Mouse (Mus musculus) MEL (cell line): ENCODE results near the gene Tpd52l2. TPM values are rescaled to one million over a fixed set of nuclear protein-coding genes. Genes with fewer than 3 reads are reported as not detected.

ENCODE experiments used
- DNase-seq: peaks from one replicate; pipeline ENCODE4 v3.0.0; 2011; ENCODE audit warnings: low read depth, low spot score
- H3K27ac ChIP-seq: 2 replicates; pipeline ENCODE4 v1.5.1; 2012; ENCODE audit warnings: low read depth, mild to moderate bottlenecking, control low read depth, low read length, moderate library complexity; ENCODE audit not compliant: control insufficient read depth
- H3K27me3 ChIP-seq, 2 experiments: fragments of 150-350 bp in 1 of 2; sonication (generic) in 1 of 2; 2 replicates each; pipeline ENCODE4 v1.6.1; 2012; ENCODE audit warnings: low read length in 2 of 2, mild to moderate bottlenecking in 2 of 2, improper control_type of control experiment in 1 of 2, moderate library complexity in 1 of 2; ENCODE audit not compliant: insufficient read depth in 2 of 2, control insufficient read depth in 1 of 2
- H3K36me3 ChIP-seq, 2 experiments: 2 replicates each; pipeline ENCODE4 v1.6.1; 2012 to 2014; ENCODE audit warnings: low read length in 2 of 2, improper control_type of control experiment in 1 of 2, inconsistent platforms in 1 of 2, mild to moderate bottlenecking in 1 of 2; ENCODE audit not compliant: insufficient read depth in 2 of 2, control insufficient read depth in 1 of 2
- H3K4me1 ChIP-seq, 2 experiments: fragments of 150-350 bp in 1 of 2; sonication (generic) in 1 of 2; 2 replicates each; pipeline ENCODE4 v1.6.1; 2012; ENCODE audit warnings: low read length in 2 of 2, improper control_type of control experiment in 1 of 2, mild to moderate bottlenecking in 1 of 2; ENCODE audit not compliant: insufficient read depth in 2 of 2, control insufficient read depth in 1 of 2
- H3K4me3 ChIP-seq, 2 experiments: fragments of 150-350 bp in 1 of 2; sonication (generic) in 1 of 2; 2 replicates each; pipeline ENCODE4 v1.5.1; 2012; ENCODE audit warnings: low read depth in 2 of 2, low read length in 2 of 2, mild to moderate bottlenecking in 2 of 2, moderate library complexity in 2 of 2, control low read depth in 1 of 2, improper control_type of control experiment in 1 of 2; ENCODE audit not compliant: control insufficient read depth in 1 of 2, insufficient read depth in 1 of 2
- H3K79me2 ChIP-seq: 2 replicates; pipeline ENCODE4 v1.6.1; 2012; ENCODE audit warnings: mild to moderate bottlenecking, low read length, moderate library complexity; ENCODE audit not compliant: control insufficient read depth, poor library complexity, insufficient read depth
- H3K9ac ChIP-seq: 2 replicates; pipeline ENCODE4 v1.6.1; 2012; ENCODE audit warnings: low read depth, mild to moderate bottlenecking, control low read depth, low read length, moderate library complexity; ENCODE audit not compliant: control insufficient read depth, poor library complexity, severe bottlenecking
- H3K9me3 ChIP-seq: fragments of 150-350 bp; sonication (generic); replicated peaks from 2 replicates; pipeline ENCODE4 v1.6.1; 2012; ENCODE audit warnings: mild to moderate bottlenecking, low read length, improper control_type of control experiment, moderate library complexity; ENCODE audit not compliant: insufficient read depth
- BHLHE40 ChIP-seq: IDR thresholded peaks from 2 replicates; pipeline ENCODE4 v1.6.1; 2012; ENCODE audit warnings: low read depth, mild to moderate bottlenecking, inconsistent platforms, low read length, improper control_type of control experiment, borderline replicate concordance
- CHD1 ChIP-seq: IDR thresholded peaks from 2 replicates; pipeline ENCODE4 v1.6.1; 2012; ENCODE audit warnings: low read depth, mild to moderate bottlenecking, inconsistent platforms, low read length, improper control_type of control experiment
- CHD2 ChIP-seq: IDR thresholded peaks from 2 replicates; pipeline ENCODE4 v1.6.1; 2011; ENCODE audit warnings: low read length, improper control_type of control experiment
- CTCF ChIP-seq, 3 experiments: IDR thresholded peaks in 2 of 3; conservative IDR thresholded peaks in 1 of 3; 2 replicates each; pipeline ENCODE4 v1.5.1; 2011 to 2012; ENCODE audit warnings: low read length in 3 of 3, low read depth in 2 of 3, mild to moderate bottlenecking in 2 of 3, improper control_type of control experiment in 1 of 3, inconsistent platforms in 1 of 3, mixed read lengths in 1 of 3, moderate library complexity in 1 of 3; ENCODE audit not compliant: control insufficient read depth in 1 of 3, insufficient read depth in 1 of 3, poor library complexity in 1 of 3, severe bottlenecking in 1 of 3
- E2F4 ChIP-seq: IDR thresholded peaks from 2 replicates; pipeline ENCODE4 v1.6.1; 2011; ENCODE audit warnings: low read depth, low read length, improper control_type of control experiment, borderline replicate concordance
- EP300 ChIP-seq, 2 experiments: IDR thresholded peaks; 2 replicates each; pipeline ENCODE4 v1.6.1; 2011; ENCODE audit warnings: improper control_type of control experiment in 2 of 2, low read length in 2 of 2, low read depth in 1 of 2, mild to moderate bottlenecking in 1 of 2
- GABPA ChIP-seq: IDR thresholded peaks from 2 replicates; pipeline ENCODE4 v1.6.1; 2012; ENCODE audit warnings: low read depth, mild to moderate bottlenecking, inconsistent platforms, low read length, improper control_type of control experiment, moderate library complexity
- GATA1 ChIP-seq: IDR thresholded peaks from 2 replicates; pipeline ENCODE4 v1.6.1; 2011; ENCODE audit warnings: low read depth, low read length, improper control_type of control experiment
- HCFC1 ChIP-seq: IDR thresholded peaks from 2 replicates; pipeline ENCODE4 v1.6.1; 2012; ENCODE audit warnings: low read depth, mild to moderate bottlenecking, inconsistent platforms, low read length, improper control_type of control experiment, moderate library complexity
- JUND ChIP-seq: IDR thresholded peaks from 2 replicates; pipeline ENCODE4 v1.6.1; 2011; ENCODE audit warnings: low read depth, mild to moderate bottlenecking, improper control_type of control experiment, low read length
- KAT2A ChIP-seq: conservative IDR thresholded peaks from 2 replicates; pipeline ENCODE4 v1.6.1; 2012; ENCODE audit warnings: low read depth, low read length, improper control_type of control experiment, inconsistent platforms
- MAFK ChIP-seq: IDR thresholded peaks from 2 replicates; pipeline ENCODE4 v1.6.1; 2011; ENCODE audit warnings: low read depth, mild to moderate bottlenecking, low read length, improper control_type of control experiment, borderline replicate concordance
- MAX ChIP-seq: IDR thresholded peaks from 2 replicates; pipeline ENCODE4 v1.6.1; 2011; ENCODE audit warnings: low read length, improper control_type of control experiment
- MAZ ChIP-seq: IDR thresholded peaks from 2 replicates; pipeline ENCODE4 v1.6.1; 2012; ENCODE audit warnings: low read depth, mild to moderate bottlenecking, inconsistent platforms, low read length, improper control_type of control experiment
- MEF2A ChIP-seq: IDR thresholded peaks from 2 replicates; pipeline ENCODE4 v1.6.1; 2014; ENCODE audit warnings: low read depth, mild to moderate bottlenecking, inconsistent platforms, low read length, improper control_type of control experiment; ENCODE audit not compliant: poor library complexity, insufficient replicate concordance, severe bottlenecking; ENCODE audit errors: extremely low read depth
- MXI1 ChIP-seq: IDR thresholded peaks from 2 replicates; pipeline ENCODE4 v1.6.1; 2011; ENCODE audit warnings: mild to moderate bottlenecking, low read depth, low read length, improper control_type of control experiment
- MYB ChIP-seq: IDR thresholded peaks from 2 replicates; pipeline ENCODE4 v1.6.1; 2011; ENCODE audit warnings: mild to moderate bottlenecking, low read depth, low read length, improper control_type of control experiment
- MYC ChIP-seq: IDR thresholded peaks from 2 replicates; pipeline ENCODE4 v1.6.1; 2011; ENCODE audit warnings: low read depth, mild to moderate bottlenecking, low read length, improper control_type of control experiment, moderate library complexity
- NELFE ChIP-seq: IDR thresholded peaks from 2 replicates; pipeline ENCODE4 v1.6.1; 2011; ENCODE audit warnings: low read depth, low read length, improper control_type of control experiment
- NRF1 ChIP-seq: IDR thresholded peaks from 2 replicates; pipeline ENCODE4 v1.6.1; 2014; ENCODE audit warnings: low read depth, mild to moderate bottlenecking, inconsistent platforms, low read length, improper control_type of control experiment, moderate library complexity; ENCODE audit not compliant: poor library complexity, insufficient read depth, severe bottlenecking
- POLR2A ChIP-seq, 2 experiments: IDR thresholded peaks; 2 replicates each; pipeline ENCODE4 v1.6.1; 2011 to 2012; ENCODE audit warnings: low read length in 2 of 2, mild to moderate bottlenecking in 2 of 2, control low read depth in 1 of 2, improper control_type of control experiment in 1 of 2, low read depth in 1 of 2, moderate library complexity in 1 of 2; ENCODE audit not compliant: control insufficient read depth in 1 of 2, insufficient read depth in 1 of 2, poor library complexity in 1 of 2
- POLR2AphosphoS2 ChIP-seq: IDR thresholded peaks from 2 replicates; pipeline ENCODE4 v1.6.1; 2011; ENCODE audit warnings: low read length, improper control_type of control experiment
- RAD21 ChIP-seq: IDR thresholded peaks from 2 replicates; pipeline ENCODE4 v1.6.1; 2011; ENCODE audit warnings: mild to moderate bottlenecking, low read depth, low read length, improper control_type of control experiment
- RCOR1 ChIP-seq: IDR thresholded peaks from 2 replicates; pipeline ENCODE4 v1.6.1; 2012; ENCODE audit warnings: low read depth, mild to moderate bottlenecking, inconsistent platforms, low read length, improper control_type of control experiment
- SIN3A ChIP-seq: IDR thresholded peaks from 2 replicates; pipeline ENCODE4 v1.6.1; 2012; ENCODE audit warnings: low read length, improper control_type of control experiment, inconsistent platforms
- SMC3 ChIP-seq: IDR thresholded peaks from 2 replicates; pipeline ENCODE4 v1.6.1; 2011; ENCODE audit warnings: low read depth, low read length, improper control_type of control experiment
- TAL1 ChIP-seq: IDR thresholded peaks from 2 replicates; pipeline ENCODE4 v1.6.1; 2012; ENCODE audit warnings: mild to moderate bottlenecking, inconsistent platforms, low read length, moderate library complexity, mixed read lengths
- TBP ChIP-seq: IDR thresholded peaks from 2 replicates; pipeline ENCODE4 v1.8.0; 2011; ENCODE audit warnings: low read depth, low read length, improper control_type of control experiment
- TCF12 ChIP-seq: IDR thresholded peaks from 2 replicates; pipeline ENCODE4 v1.6.1; 2014; ENCODE audit warnings: low read depth, mild to moderate bottlenecking, inconsistent platforms, low read length, improper control_type of control experiment, moderate library complexity
- UBTF ChIP-seq: IDR thresholded peaks from 2 replicates; pipeline ENCODE4 v1.6.1; 2012; ENCODE audit warnings: low read depth, mild to moderate bottlenecking, inconsistent platforms, low read length, improper control_type of control experiment, moderate library complexity, borderline replicate concordance; ENCODE audit not compliant: insufficient read depth
- USF1 ChIP-seq: IDR thresholded peaks from 2 replicates; pipeline ENCODE4 v1.6.1; 2014; ENCODE audit warnings: low read depth, mild to moderate bottlenecking, inconsistent platforms, low read length, improper control_type of control experiment, moderate library complexity
- USF2 ChIP-seq, 2 experiments: IDR thresholded peaks; 2 replicates each; pipeline ENCODE4 v1.6.1; 2011 to 2012; ENCODE audit warnings: improper control_type of control experiment in 2 of 2, low read length in 2 of 2, borderline replicate concordance in 1 of 2, inconsistent platforms in 1 of 2, low read depth in 1 of 2, mild to moderate bottlenecking in 1 of 2; ENCODE audit not compliant: insufficient read depth in 1 of 2
- ZC3H11A ChIP-seq: IDR thresholded peaks from 2 replicates; pipeline ENCODE4 v1.6.1; 2012; ENCODE audit warnings: low read depth, mild to moderate bottlenecking, inconsistent platforms, low read length, improper control_type of control experiment
- ZKSCAN1 ChIP-seq: IDR thresholded peaks from 2 replicates; pipeline ENCODE4 v1.6.1; 2012; ENCODE audit warnings: low read depth, mild to moderate bottlenecking, inconsistent platforms, low read length, improper control_type of control experiment, moderate library complexity
- ZNF384 ChIP-seq: IDR thresholded peaks from 2 replicates; pipeline ENCODE4 v1.6.1; 2012; ENCODE audit warnings: low read depth, mild to moderate bottlenecking, inconsistent platforms, low read length, improper control_type of control experiment
- polyA plus RNA-seq, 2 experiments: library from polyadenylated mRNA; stranded (reverse) in 1 of 2; unstranded in 1 of 2; fragments of >175 nt in 1 of 2; fragments of >200 nt in 1 of 2; gene quantifications; 2 replicates each; pipeline versions ENCODE4 v1.2.1 to v1.2.4; 2012; ENCODE audit warnings: low replicate concordance in 2 of 2, low read depth in 1 of 2; ENCODE audit not compliant: insufficient read length in 2 of 2, insufficient read depth in 1 of 2, missing spikeins in 1 of 2
- total RNA-seq: library from RNA; depleted of rRNA; stranded (reverse); fragments of 300-350 nt; gene quantifications from 2 replicates; pipeline ENCODE4 v1.2.3, GENCODE M21; 2012

The Tpd52l2 gene
- total and polyA plus RNA-seq, 3 experiments = 99.5 to 119 TPM; not detected in 1

- Histone ChIP-seq H3K36me3 (peaks cover 22 to 33% of the 10 kb centered on the region in 2 experiments), H3K9ac (peak within 1 kb of the TSS; percentile 87), H3K27ac (peak within 1 kb of the TSS; percentile 89), H3K27me3 (no peaks in the 10 kb centered on the region), H3K4me1 (peaks cover 10 to 14% of the 10 kb centered on the region in 2 experiments), H3K79me2 (peaks cover 43% of the 10 kb centered on the region), H3K4me3 (peak within 1 kb of the TSS; percentile 70 to 95), H3K9me3 (no peaks in the 10 kb centered on the region)
- DNase-seq = peak; percentile 99
- TF ChIP-seq MXI1 = 0 out of 2 replicates have a peak, but pooled peaks have one; percentile 64
- no peak for TF ChIP-seq JUND
- TF ChIP-seq SIN3A = peak; percentile 56
- TF ChIP-seq SMC3 = no peak
- no peak for TF ChIP-seq CTCF (IDR thresholded peaks at IDR 0.05 in 2 of 3, conservative IDR thresholded peaks at IDR 0.05 in 1 of 3; ENCODE audit: control insufficient read depth in 1 of 3, insufficient read depth in 1 of 3, low read depth in 2 of 3, low read length in 3 of 3, poor library complexity in 1 of 3, severe bottlenecking in 1 of 3)
- no peak for TF ChIP-seq USF2 (IDR thresholded peaks at IDR 0.05; ENCODE audit: borderline replicate concordance in 1 of 2, insufficient read depth in 1 of 2, low read depth in 1 of 2, low read length in 2 of 2)
- TF ChIP-seq ZKSCAN1 = no peak
- no peak for TF ChIP-seq MAFK
- TF ChIP-seq MAX = peak; percentile 60; the same call in 1 of the 2 replicates
- TF ChIP-seq HCFC1 = peak; percentile 87
- TF ChIP-seq GABPA = no peak
- no peak for TF ChIP-seq TAL1
- peak; percentile 47; the same call in 1 of the 2 replicates for TF ChIP-seq TCF12
- TF ChIP-seq CHD1 = peak; percentile 60; the same call in 1 of the 2 replicates
- TF ChIP-seq EP300 (IDR thresholded peaks at IDR 0.05; ENCODE audit: low read depth in 1 of 2, low read length in 2 of 2) = peak in 1 of 2 experiments; percentile 22; a peak in 1 of 4 replicates
- TF ChIP-seq CHD2 = no peak
- no peak for TF ChIP-seq ZNF384
- TF ChIP-seq TBP = peak; percentile 76
- TF ChIP-seq MYC = 0 out of 2 replicates have a peak, but pooled peaks have one; percentile 14
- peak; percentile 65; the same call in 1 of the 2 replicates for TF ChIP-seq KAT2A
- peak; percentile 49; the same call in 1 of the 2 replicates for TF ChIP-seq BHLHE40
- peak; percentile 89 to 97 for TF ChIP-seq POLR2A (IDR thresholded peaks at IDR 0.05; ENCODE audit: control insufficient read depth in 1 of 2, insufficient read depth in 1 of 2, low read depth in 1 of 2, low read length in 2 of 2, poor library complexity in 1 of 2)
- TF ChIP-seq MAZ = no peak
- TF ChIP-seq USF1 = peak; percentile 46
- no peak for TF ChIP-seq GATA1
- peak; percentile 76 for TF ChIP-seq NELFE
- TF ChIP-seq RAD21 = no peak
- 0 out of 2 replicates have a peak, but pooled peaks have one; percentile 30 for TF ChIP-seq MEF2A
- TF ChIP-seq POLR2AphosphoS2 = peak; percentile 73
- 0 out of 2 replicates have a peak, but pooled peaks have one; percentile 24 for TF ChIP-seq RCOR1
- peak; percentile 9; the same call in 1 of the 2 replicates for TF ChIP-seq ZC3H11A
- TF ChIP-seq MYB = no peak
- no peak for TF ChIP-seq E2F4
- TF ChIP-seq NRF1 = peak; percentile 95
- TF ChIP-seq UBTF = peak; percentile 90; the same call in 1 of the 2 replicates
Observed at GRCm38 (mm10) chr2:181520118-181520935, 23.4 kb downstream of the Tpd52l2 start, which contains the start of gene Dnajc5. Gene Dnajc5, plus strand, starts transcription at chr2:181520485.
